Mouse (Mus musculus) ES-Bruce4 (cell line): Measurements from ENCODE around the gene D230025D16Rik. TPM values are rescaled to one million over a fixed set of nuclear protein-coding genes. Genes with fewer than 3 reads are reported as not detected.

ENCODE experiments used
- H3K27ac ChIP-seq: 2 replicates; pipeline ENCODE4 v1.5.1; 2012; ENCODE audit warnings: low read length, inconsistent platforms; ENCODE audit not compliant: insufficient read depth
- H3K27me3 ChIP-seq: 2 replicates; pipeline ENCODE4 v1.6.1; 2012; ENCODE audit warnings: mild to moderate bottlenecking, low read length, inconsistent platforms; ENCODE audit not compliant: control insufficient read depth, poor library complexity, insufficient read depth, severe bottlenecking
- H3K36me3 ChIP-seq: 2 replicates; pipeline ENCODE4 v1.6.1; 2012; ENCODE audit warnings: inconsistent platforms, mild to moderate bottlenecking, low read length, moderate library complexity; ENCODE audit not compliant: control insufficient read depth, poor library complexity, insufficient read depth, severe bottlenecking
- H3K4me1 ChIP-seq: one replicate; pipeline ENCODE4 v1.8.1; 2011; ENCODE audit warnings: low read length; ENCODE audit not compliant: control insufficient read depth, insufficient read depth
- H3K4me3 ChIP-seq: 2 replicates; pipeline ENCODE4 v1.5.1; 2011; ENCODE audit warnings: low read depth, mild to moderate bottlenecking, low read length
- H3K9ac ChIP-seq: 2 replicates; pipeline ENCODE4 v1.6.1; 2012; ENCODE audit warnings: low read depth, mild to moderate bottlenecking, inconsistent platforms; ENCODE audit not compliant: poor library complexity, severe bottlenecking
- H3K9me3 ChIP-seq: replicated peaks from 2 replicates; pipeline ENCODE4 v1.6.1; 2012; ENCODE audit warnings: mild to moderate bottlenecking, low read length, inconsistent platforms; ENCODE audit not compliant: control insufficient read depth, poor library complexity, insufficient read depth, severe bottlenecking
- CTCF ChIP-seq: IDR thresholded peaks from one replicate; pipeline ENCODE4 v1.8.1; 2011; ENCODE audit warnings: low read depth, low read length
- EP300 ChIP-seq: IDR thresholded peaks from 2 replicates; pipeline ENCODE4 v1.6.1; 2011; ENCODE audit warnings: low read depth, low read length; ENCODE audit not compliant: insufficient read depth
- POLR2A ChIP-seq: IDR thresholded peaks from one replicate; pipeline ENCODE4 v1.8.1; 2011; ENCODE audit warnings: low read length; ENCODE audit not compliant: insufficient read depth
- polyA plus RNA-seq: library from polyadenylated mRNA; stranded (reverse); fragments of >200 nt; gene quantifications from 2 replicates; pipeline ENCODE4 v1.2.4, GENCODE M21; 2011; ENCODE audit warnings: low read depth; ENCODE audit not compliant: missing spikeins, insufficient read depth, insufficient read length

Gene D230025D16Rik
- polyA plus RNA-seq, 1 experiment = 88.0 TPM

GRCm38 (mm10) chr8:105295895-105296573 is 71.1 kb downstream of the D230025D16Rik start, which contains the start of gene Exoc3l:
Gene Exoc3l (minus strand): TSS chr8:105296101.
- peaks cover 22% of the 10 kb centered on the region for H3K36me3 ChIP-seq
- peak within 1 kb of the TSS; percentile 94 for H3K9ac ChIP-seq
- TF ChIP-seq EP300 = no peak
- no peak for TF ChIP-seq CTCF
- no peak for TF ChIP-seq POLR2A
- no peaks in the 10 kb centered on the region for H3K27me3 ChIP-seq
- peak within 1 kb of the TSS; percentile 21; the same call in 1 of the 2 replicates for H3K27ac ChIP-seq
- H3K4me1 ChIP-seq = peaks cover 6% of the 10 kb centered on the region
- peak within 1 kb of the TSS; percentile 37 for H3K4me3 ChIP-seq
- H3K9me3 ChIP-seq = no peaks in the 10 kb centered on the region

GRCm38 (mm10) chr8:105297511-105298192 is 72.7 kb downstream of the D230025D16Rik start, which contains the start of gene E2f4:
Gene E2f4 (plus strand): TSS chr8:105297663.
- Histone ChIP-seq H3K4me3 (peak within 1 kb of the TSS; percentile 97), H3K9me3 (no peaks in the 10 kb centered on the region), H3K36me3 (peaks cover 36% of the 10 kb centered on the region), H3K9ac (peak within 1 kb of the TSS; percentile 94), H3K4me1 (peaks cover 6% of the 10 kb centered on the region), H3K27me3 (no peaks in the 10 kb centered on the region), H3K27ac (peak within 1 kb of the TSS; percentile 21)
- TF ChIP-seq POLR2A (no peak), EP300 (no peak), CTCF (no peak)

GRCm38 (mm10) chr8:105298351-105299252 is 73.7 kb downstream of the D230025D16Rik start:
- no peaks in the 10 kb centered on the region for H3K27me3 ChIP-seq
- no peak for TF ChIP-seq CTCF
- TF ChIP-seq EP300 = no peak
- TF ChIP-seq POLR2A = no peak
- peak overlapping the region; percentile 94 for H3K9ac ChIP-seq
- peaks cover 6% of the 10 kb centered on the region for H3K4me1 ChIP-seq
- peak overlapping the region; percentile 97 for H3K4me3 ChIP-seq
- peaks cover 43% of the 10 kb centered on the region for H3K36me3 ChIP-seq
- H3K27ac ChIP-seq = no peak overlapping the region
- no peaks in the 10 kb centered on the region for H3K9me3 ChIP-seq

GRCm38 (mm10) chr8:105299962-105300361 is 75.0 kb downstream of the D230025D16Rik start:
- Histone ChIP-seq H3K4me1 (peaks cover 9% of the 10 kb centered on the region), H3K27ac (no peak overlapping the region), H3K36me3 (peaks cover 54% of the 10 kb centered on the region), H3K4me3 (no peak overlapping the region), H3K9ac (no peak overlapping the region), H3K9me3 (no peaks in the 10 kb centered on the region), H3K27me3 (no peaks in the 10 kb centered on the region)
- TF ChIP-seq POLR2A (no peak), EP300 (no peak), CTCF (no peak)

Other genes with a start within 250 kb of the D230025D16Rik start
- gene Ces2h, start 224.3 kb upstream of the D230025D16Rik start, polyA plus RNA-seq = not detected in 2 replicates
- not detected in 2 replicates for gene Ces3a, start 176.5 kb upstream of the D230025D16Rik start, polyA plus RNA-seq
- gene Ces3b, start 141.4 kb upstream of the D230025D16Rik start, polyA plus RNA-seq = not detected in 2 replicates
- not detected in 2 replicates for gene Ces4a, start 93.3 kb upstream of the D230025D16Rik start, polyA plus RNA-seq
- 77.5 and 85.5 TPM in 2 replicates for gene Cbfb, start 54.5 kb upstream of the D230025D16Rik start, polyA plus RNA-seq
- 0.37 and 0.67 TPM in 2 replicates for gene B3gnt9, start 30.0 kb downstream of the D230025D16Rik start, polyA plus RNA-seq
- 4.7 and 5.6 TPM in 2 replicates for gene Tradd, start 39.5 kb downstream of the D230025D16Rik start, polyA plus RNA-seq
- gene Fbxl8, start 39.5 kb downstream of the D230025D16Rik start, polyA plus RNA-seq = 1.5 and 1.9 TPM in 2 replicates
- 1.1 and 1.4 TPM in 2 replicates for gene Hsf4, start 44.7 kb downstream of the D230025D16Rik start, polyA plus RNA-seq
- gene Nol3, start 51.0 kb downstream of the D230025D16Rik start, polyA plus RNA-seq = 0.94 and 1.4 TPM in 2 replicates
- 8.2 and 9.4 TPM in 2 replicates for gene 4931428F04Rik, start 64.7 kb downstream of the D230025D16Rik start, polyA plus RNA-seq
- 2.3 and 3.7 TPM in 2 replicates for gene Exoc3l, start 71.0 kb downstream of the D230025D16Rik start, polyA plus RNA-seq
- 104 and 109 TPM in 2 replicates for gene E2f4, start 72.5 kb downstream of the D230025D16Rik start, polyA plus RNA-seq
- gene Elmo3, start 80.5 kb downstream of the D230025D16Rik start, polyA plus RNA-seq = 13.7 and 15.6 TPM in 2 replicates
- 1.5 and 1.9 TPM in 2 replicates for gene Lrrc29, start 101.1 kb downstream of the D230025D16Rik start, polyA plus RNA-seq
- 31.8 and 33.3 TPM in 2 replicates for gene Tmem208, start 101.2 kb downstream of the D230025D16Rik start, polyA plus RNA-seq
- 13.0 and 15.4 TPM in 2 replicates for gene Fhod1, start 122.8 kb downstream of the D230025D16Rik start, polyA plus RNA-seq
- 13.7 and 14.7 TPM in 2 replicates for gene Slc9a5, start 123.7 kb downstream of the D230025D16Rik start, polyA plus RNA-seq
- 2.6 and 3.2 TPM in 2 replicates for gene Plekhg4, start 148.1 kb downstream of the D230025D16Rik start, polyA plus RNA-seq
- gene Kctd19, start 188.4 kb downstream of the D230025D16Rik start, polyA plus RNA-seq = 2.4 and 3.7 TPM in 2 replicates
- 0.35 and 1.3 TPM in 2 replicates for gene Lrrc36, start 188.4 kb downstream of the D230025D16Rik start, polyA plus RNA-seq
- 14.4 and 19.0 TPM in 2 replicates for gene Tppp3, start 246.4 kb downstream of the D230025D16Rik start, polyA plus RNA-seq